Mouse (Mus musculus): ENCODE data around the gene Nucb1. TPM values are rescaled to one million over a fixed set of nuclear protein-coding genes. Genes with fewer than 3 reads are reported as not detected.
"Not testable (repeated sequence)": the region's sequence is repeated elsewhere in the genome, so short reads cannot be mapped to it uniquely, and the experiment has no call there.

The Nucb1 gene
- polyA plus RNA-seq, 1 experiment from 2014 or later: 266 TPM

- Histone ChIP-seq H3K9ac (ENCODE audit: low read length) (no peak overlapping the region), H3K9me3 (ENCODE audit: control insufficient read depth, low read length) (no peaks in the 10 kb centered on the region), H3K27ac (ENCODE audit: low read length) (no peak overlapping the region), H3K4me2 (ENCODE audit: low read depth, low read length) (no peak overlapping the region), H3K36me3 (ENCODE audit: control insufficient read depth, insufficient read depth, low read length) (peaks cover 25% of the 10 kb centered on the region), H3K4me3 (ENCODE audit: low read length) (no peak overlapping the region), H3K27me3 (ENCODE audit: control insufficient read depth, insufficient read depth, low read depth, low read length) (no peaks in the 10 kb centered on the region), H3K4me1 (replicated peaks; ENCODE audit: control insufficient read depth, insufficient read depth, low read length) (peaks cover 38% of the 10 kb centered on the region)
- no peak for ATAC-seq (ENCODE audit: low read depth)
- 81% methylated on average over 4 of the region's 4 CpGs for WGBS
Measured at GRCm38 (mm10) chr7:45462325-45462724, 47.9 kb downstream of the Nucb1 start.

- Histone ChIP-seq H3K4me1 (replicated peaks; ENCODE audit: control insufficient read depth, insufficient read depth, low read length) (peaks cover 39% of the 10 kb centered on the region), H3K4me2 (ENCODE audit: low read depth, low read length) (no peak overlapping the region), H3K36me3 (ENCODE audit: control insufficient read depth, insufficient read depth, low read length) (peaks cover 29% of the 10 kb centered on the region), H3K4me3 (ENCODE audit: low read length) (no peak overlapping the region), H3K9me3 (ENCODE audit: control insufficient read depth, low read length) (no peaks in the 10 kb centered on the region), H3K9ac (ENCODE audit: low read length) (0 out of 2 replicates have a peak overlapping the region, but pooled peaks have one; percentile 21), H3K27ac (ENCODE audit: low read length) (peak overlapping the region; percentile 93), H3K27me3 (ENCODE audit: control insufficient read depth, insufficient read depth, low read depth, low read length) (no peaks in the 10 kb centered on the region)
- WGBS: 89% methylated on average over 4 of the region's 4 CpGs
- no peak for ATAC-seq (ENCODE audit: low read depth)
Measured at GRCm38 (mm10) chr7:45461781-45462180, 48.4 kb downstream of the Nucb1 start.

GRCm38 (mm10) chr7:45461326-45461725, 48.9 kb downstream of the Nucb1 start:
- 48% methylated on average over 5 of the region's 5 CpGs for WGBS
- peak overlapping the region; percentile 63 for H3K9ac ChIP-seq (ENCODE audit: low read length)
- H3K4me1 ChIP-seq (replicated peaks; ENCODE audit: control insufficient read depth, insufficient read depth, low read length): peaks cover 43% of the 10 kb centered on the region
- no peak overlapping the region for H3K4me2 ChIP-seq (ENCODE audit: low read depth, low read length)
- H3K4me3 ChIP-seq (ENCODE audit: low read length): no peak overlapping the region
- ATAC-seq (ENCODE audit: low read depth): no peak
- peaks cover 29% of the 10 kb centered on the region for H3K36me3 ChIP-seq (ENCODE audit: control insufficient read depth, insufficient read depth, low read length)
- H3K27me3 ChIP-seq (ENCODE audit: control insufficient read depth, insufficient read depth, low read depth, low read length): no peaks in the 10 kb centered on the region
- peak overlapping the region; percentile 93 for H3K27ac ChIP-seq (ENCODE audit: low read length)
- H3K9me3 ChIP-seq (ENCODE audit: control insufficient read depth, low read length): no peaks in the 10 kb centered on the region

- ATAC-seq (ENCODE audit: low read depth): peak; percentile 26; the same call in 1 of the 2 replicates
- Histone ChIP-seq H3K9me3 (ENCODE audit: control insufficient read depth, low read length) (no peaks in the 10 kb centered on the region), H3K4me2 (ENCODE audit: low read depth, low read length) (peak overlapping the region; percentile 63), H3K4me1 (replicated peaks; ENCODE audit: control insufficient read depth, insufficient read depth, low read length) (peaks cover 39% of the 10 kb centered on the region), H3K27ac (ENCODE audit: low read length) (peak overlapping the region; percentile 93), H3K4me3 (ENCODE audit: low read length) (peak overlapping the region; percentile 50), H3K9ac (ENCODE audit: low read length) (peak overlapping the region; percentile 63), H3K27me3 (ENCODE audit: control insufficient read depth, insufficient read depth, low read depth, low read length) (no peaks in the 10 kb centered on the region), H3K36me3 (ENCODE audit: control insufficient read depth, insufficient read depth, low read length) (peaks cover 29% of the 10 kb centered on the region)
- 6% methylated on average over 13 of the region's 13 CpGs for WGBS
Measured at GRCm38 (mm10) chr7:45460860-45461314, 49.3 kb downstream of the Nucb1 start.

GRCm38 (mm10) chr7:45460377-45460776, 49.8 kb downstream of the Nucb1 start:
- peak overlapping the region; percentile 63 for H3K4me2 ChIP-seq (ENCODE audit: low read depth, low read length)
- peaks cover 29% of the 10 kb centered on the region for H3K36me3 ChIP-seq (ENCODE audit: control insufficient read depth, insufficient read depth, low read length)
- H3K27ac ChIP-seq (ENCODE audit: low read length): peak overlapping the region; percentile 93
- peaks cover 34% of the 10 kb centered on the region for H3K4me1 ChIP-seq (replicated peaks; ENCODE audit: control insufficient read depth, insufficient read depth, low read length)
- peak overlapping the region; percentile 50 for H3K4me3 ChIP-seq (ENCODE audit: low read length)
- no peaks in the 10 kb centered on the region for H3K9me3 ChIP-seq (ENCODE audit: control insufficient read depth, low read length)
- WGBS: 58% methylated on average over 7 of the region's 7 CpGs
- ATAC-seq (ENCODE audit: low read depth): no peak
- H3K27me3 ChIP-seq (ENCODE audit: control insufficient read depth, insufficient read depth, low read depth, low read length): no peaks in the 10 kb centered on the region
- H3K9ac ChIP-seq (ENCODE audit: low read length): peak overlapping the region; percentile 63

- not testable (repeated sequence) for H3K27me3 ChIP-seq (ENCODE audit: control insufficient read depth, insufficient read depth, low read depth, low read length); H3K9me3 ChIP-seq (ENCODE audit: control insufficient read depth, low read length)
- Histone ChIP-seq H3K4me2 (ENCODE audit: low read depth, low read length) (peak within 1 kb of the TSS; percentile 71), H3K9ac (ENCODE audit: low read length) (peak within 1 kb of the TSS; percentile 79), H3K36me3 (ENCODE audit: control insufficient read depth, insufficient read depth, low read length) (peaks cover 28% of the 10 kb centered on the region), H3K4me1 (replicated peaks; ENCODE audit: control insufficient read depth, insufficient read depth, low read length) (peaks cover 33% of the 10 kb centered on the region), H3K4me3 (ENCODE audit: low read length) (peak within 1 kb of the TSS; percentile 68), H3K27ac (ENCODE audit: low read length) (peak within 1 kb of the TSS; percentile 93)
- peak; percentile 97 for ATAC-seq (ENCODE audit: low read depth)
- under 1% methylated on average over 35 of the region's 37 CpGs for WGBS
Measured at GRCm38 (mm10) chr7:45459564-45460140, 50.6 kb downstream of the Nucb1 start, which contains the start of gene Ftl1. Ftl1 (minus strand) TSS chr7:45459884.

GRCm38 (mm10) chr7:45458748-45459563, 51.2 kb downstream of the Nucb1 start:
- Histone ChIP-seq H3K4me2 (ENCODE audit: low read depth, low read length) (peak overlapping the region; percentile 71), H3K27me3 (ENCODE audit: control insufficient read depth, insufficient read depth, low read depth, low read length) (no peaks in the 10 kb centered on the region), H3K9me3 (ENCODE audit: control insufficient read depth, low read length) (no peaks in the 10 kb centered on the region), H3K4me1 (replicated peaks; ENCODE audit: control insufficient read depth, insufficient read depth, low read length) (peaks cover 33% of the 10 kb centered on the region), H3K27ac (ENCODE audit: low read length) (peak overlapping the region; percentile 91), H3K36me3 (ENCODE audit: control insufficient read depth, insufficient read depth, low read length) (peaks cover 34% of the 10 kb centered on the region), H3K4me3 (ENCODE audit: low read length) (peak overlapping the region; percentile 68), H3K9ac (ENCODE audit: low read length) (peak overlapping the region; percentile 79)
- peak; percentile 77 for ATAC-seq (ENCODE audit: low read depth)
- WGBS: under 1% methylated on average over 39 of the region's 43 CpGs

GRCm38 (mm10) chr7:45457204-45458060, 52.8 kb downstream of the Nucb1 start:
- Histone ChIP-seq H3K27ac (ENCODE audit: low read length) (peak overlapping the region; percentile 33), H3K4me1 (replicated peaks; ENCODE audit: control insufficient read depth, insufficient read depth, low read length) (peaks cover 33% of the 10 kb centered on the region), H3K9me3 (ENCODE audit: control insufficient read depth, low read length) (no peaks in the 10 kb centered on the region), H3K36me3 (ENCODE audit: control insufficient read depth, insufficient read depth, low read length) (peaks cover 36% of the 10 kb centered on the region), H3K9ac (ENCODE audit: low read length) (peak overlapping the region; percentile 79), H3K27me3 (ENCODE audit: control insufficient read depth, insufficient read depth, low read depth, low read length) (no peaks in the 10 kb centered on the region), H3K4me3 (ENCODE audit: low read length) (peak overlapping the region; percentile 68), H3K4me2 (ENCODE audit: low read depth, low read length) (peak overlapping the region; percentile 71)
- ATAC-seq (ENCODE audit: low read depth): no peak
- WGBS: 39% methylated on average over 9 of the region's 10 CpGs

Data from lung, embryonic 16.5 days (tissue).